ENCODE assay signal across 32 mouse cellular contexts in the genomic region with DNA sequence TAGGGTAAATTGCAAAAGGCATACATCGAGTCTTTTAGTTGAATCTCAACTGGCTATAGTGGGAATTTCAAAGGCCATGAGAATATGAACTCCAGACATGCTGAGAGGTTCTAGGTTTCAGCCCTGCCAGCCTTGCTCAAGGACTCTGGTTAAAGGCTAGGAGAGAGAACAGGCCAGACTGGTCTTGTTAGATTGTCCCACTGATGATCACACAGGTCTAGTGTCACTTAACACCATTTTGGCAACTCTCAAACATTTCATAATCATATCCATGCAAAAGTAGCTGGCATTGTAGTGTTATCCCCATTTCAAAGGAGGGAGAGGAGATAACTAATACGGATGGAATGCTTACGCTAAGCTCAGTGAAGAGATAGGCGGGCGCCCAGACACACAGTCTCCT. TPM values are rescaled to one million over a fixed set of nuclear protein-coding genes. Genes with fewer than 3 reads are reported as not detected.
A peak's percentile ranks its signal among the peaks of the same experiment; 100 is the strongest.
DNase-seq lines count a peak whose midpoint lies in the region; ATAC-seq and TF ChIP-seq lines count a peak whose summit lies in the region.
"Had no signal": no experiment of that assay in that cellular context is flagged by ENCODE, and none has a peak within 500 bp of the region (broad histone marks: within the 10 kb centered on the region; RNA-seq: fewer than 3 reads in every experiment).

No protein-coding gene starts in this region.

- H3K27ac ChIP-seq in heart, embryonic 15.5 days, result peak overlapping the region; percentile 15; the same call in 1 of the 2 replicates
- H3K27ac ChIP-seq in heart, adult 2 months, result no peak overlapping the region
- no peak overlapping the region for H3K27ac ChIP-seq in stomach, embryonic 16.5 days (ENCODE audit: low read length)
- H3K27ac ChIP-seq in stomach, postnatal 0 days (replicated peaks), result no peak overlapping the region
- H3K27ac ChIP-seq in lung, postnatal 0 days (ENCODE audit: low read length), result peak overlapping the region; percentile 40; the same call in 1 of the 2 replicates
- H3K27ac ChIP-seq in thymus, adult 2 months (ENCODE audit: control insufficient read depth, insufficient read depth, low read length), result no peak overlapping the region
- H3K27ac ChIP-seq: embryonic facial prominence, embryonic 12.5 days; forebrain, embryonic 12.5 days; hindbrain, embryonic 13.5 days; kidney, postnatal 0 days; liver, embryonic 12.5 days had no signal

- no peaks in the 10 kb centered on the region for H3K79me2 ChIP-seq in heart, adult 2 months (replicated peaks; ENCODE audit: control insufficient read depth, insufficient read depth, low read length)

- TF ChIP-seq EP300 in heart, adult 2 months (IDR thresholded peaks at IDR 0.05; ENCODE audit: insufficient read depth, low read depth, low read length), result no peak
- no peak for TF ChIP-seq EP300 in stomach, postnatal 0 days (optimal IDR thresholded peaks at IDR 0.05)
- TF ChIP-seq EP300 in lung, postnatal 0 days (IDR thresholded peaks at IDR 0.05), result peak; percentile 50

- H3K9ac ChIP-seq in heart, embryonic 15.5 days, result no peak overlapping the region
- no peak overlapping the region for H3K9ac ChIP-seq in heart, adult 2 months (ENCODE audit: low read depth, low read length)
- no peak overlapping the region for H3K9ac ChIP-seq in stomach, embryonic 16.5 days (ENCODE audit: low read length)
- H3K9ac ChIP-seq in stomach, postnatal 0 days (ENCODE audit: low read length), result no peak overlapping the region
- no peak overlapping the region for H3K9ac ChIP-seq in lung, postnatal 0 days (replicated peaks; ENCODE audit: low read depth)
- H3K9ac ChIP-seq: embryonic facial prominence, embryonic 12.5 days; forebrain, embryonic 12.5 days; forebrain, postnatal 0 days; heart, embryonic 12.5 days; hindbrain, embryonic 13.5 days; liver, embryonic 12.5 days; liver, postnatal 0 days had no signal

- no peak for ATAC-seq in heart, embryonic 15.5 days (replicated peaks; ENCODE audit: insufficient number of reproducible peaks, insufficient read depth, low FRiP score, low read depth)
- 0 out of 2 replicates have a peak, but pooled peaks have one; percentile 21 for ATAC-seq in stomach, embryonic 16.5 days (ENCODE audit: insufficient read depth, low FRiP score)
- ATAC-seq in stomach, postnatal 0 days (ENCODE audit: low FRiP score, low TSS enrichment), result no peak
- ATAC-seq in lung, postnatal 0 days, result peak; percentile 78
- ATAC-seq: forebrain, postnatal 0 days; intestine, embryonic 16.5 days; liver, embryonic 12.5 days; liver, postnatal 0 days; midbrain, embryonic 16.5 days had no signal

- no peaks in the 10 kb centered on the region for H3K36me3 ChIP-seq in heart, embryonic 15.5 days
- no peaks in the 10 kb centered on the region for H3K36me3 ChIP-seq in heart, adult 2 months (ENCODE audit: control insufficient read depth, insufficient read depth, low read length)
- H3K36me3 ChIP-seq in stomach, embryonic 16.5 days (ENCODE audit: control insufficient read depth, insufficient read depth, low read length), result no peaks in the 10 kb centered on the region
- no peaks in the 10 kb centered on the region for H3K36me3 ChIP-seq in stomach, postnatal 0 days (ENCODE audit: control insufficient read depth, insufficient read depth, low read length)
- H3K36me3 ChIP-seq in lung, postnatal 0 days (ENCODE audit: insufficient read depth, low read length), result no peaks in the 10 kb centered on the region
- H3K36me3 ChIP-seq in thymus, adult 2 months (ENCODE audit: control insufficient read depth, insufficient read depth, low read length), result no peaks in the 10 kb centered on the region
- H3K36me3 ChIP-seq: embryonic facial prominence, embryonic 12.5 days; forebrain, embryonic 12.5 days; heart, embryonic 12.5 days; hindbrain, embryonic 13.5 days; liver, embryonic 12.5 days had no signal

- DNase-seq in heart, adult 2 months, result no peak
- DNase-seq in stomach, postnatal 0 days (ENCODE audit: low spot score), result no peak
- DNase-seq in lung, postnatal 0 days (ENCODE audit: low spot score), result peak; percentile 66
- no peak for DNase-seq in T-cell, adult 2 months (ENCODE audit: low spot score)
- no peak for DNase-seq in thymus, adult 2 months
- DNase-seq: adrenal gland, adult 8-10 months; B cell, adult 2 months; cerebellum, adult 8-10 months; cerebellum, postnatal 36 days; forebrain, postnatal 0 days; heart, postnatal 4 days; kidney, adult 8-10 months; kidney, postnatal 4 days; left cerebral cortex, postnatal 4 days; liver, postnatal 0 days; right cerebral cortex, adult 18-20 months; spleen, adult 18-20 months; thymus, postnatal 4 days had no signal

- TF ChIP-seq CTCF in heart, adult 2 months (IDR thresholded peaks at IDR 0.05), result no peak
- TF ChIP-seq CTCF in stomach, postnatal 0 days (IDR thresholded peaks at IDR 0.05; ENCODE audit: low read depth), result no peak
- no peak for TF ChIP-seq CTCF in lung, postnatal 0 days (IDR thresholded peaks at IDR 0.05)
- TF ChIP-seq CTCF in thymus, adult 2 months (IDR thresholded peaks at IDR 0.05; ENCODE audit: borderline replicate concordance, control insufficient read depth, extremely low read depth, insufficient read depth, low read length, poor library complexity), result no peak

- H3K27me3 ChIP-seq in heart, embryonic 15.5 days, result no peaks in the 10 kb centered on the region
- H3K27me3 ChIP-seq in heart, adult 2 months (ENCODE audit: control insufficient read depth, insufficient read depth, low read length), result no peaks in the 10 kb centered on the region
- no peaks in the 10 kb centered on the region for H3K27me3 ChIP-seq in stomach, embryonic 16.5 days (ENCODE audit: control insufficient read depth, insufficient read depth, low read length)
- no peaks in the 10 kb centered on the region for H3K27me3 ChIP-seq in stomach, postnatal 0 days (ENCODE audit: control insufficient read depth, insufficient read depth, low read length)
- H3K27me3 ChIP-seq in lung, postnatal 0 days (replicated peaks; ENCODE audit: insufficient read depth, low read length), result no peaks in the 10 kb centered on the region
- H3K27me3 ChIP-seq in thymus, adult 2 months (ENCODE audit: control insufficient read depth, insufficient read depth, low read length), result no peaks in the 10 kb centered on the region
- H3K27me3 ChIP-seq: embryonic facial prominence, embryonic 12.5 days; heart, embryonic 12.5 days; hindbrain, embryonic 13.5 days; liver, embryonic 12.5 days had no signal

- intact Hi-C loops in heart, adult 2 months (cut with DNase I), result no loop called here

- peaks cover 15% of the 10 kb centered on the region for H3K4me1 ChIP-seq in heart, embryonic 15.5 days (replicated peaks)
- H3K4me1 ChIP-seq in heart, adult 2 months (ENCODE audit: control insufficient read depth, insufficient read depth, low read length), result no peaks in the 10 kb centered on the region; the same call in 1 of the 2 replicates
- 0 out of 2 replicates have a peak, but pooled peaks cover 4% of the 10 kb centered on the region for H3K4me1 ChIP-seq in stomach, embryonic 16.5 days (ENCODE audit: control insufficient read depth, insufficient read depth, low read length)
- no peaks in the 10 kb centered on the region; the same call in 1 of the 2 replicates for H3K4me1 ChIP-seq in stomach, postnatal 0 days (replicated peaks; ENCODE audit: control insufficient read depth, insufficient read depth)
- peaks cover 6% of the 10 kb centered on the region; the same call in 1 of the 2 replicates for H3K4me1 ChIP-seq in lung, postnatal 0 days (ENCODE audit: insufficient read depth, low read depth, low read length)
- no peaks in the 10 kb centered on the region for H3K4me1 ChIP-seq in thymus, adult 2 months (replicated peaks; ENCODE audit: control insufficient read depth, insufficient read depth, low read length)
- H3K4me1 ChIP-seq: embryonic facial prominence, embryonic 12.5 days; forebrain, embryonic 12.5 days; hindbrain, embryonic 13.5 days; liver, embryonic 12.5 days had no signal

- no peaks in the 10 kb centered on the region for H3K9me3 ChIP-seq in heart, embryonic 15.5 days (replicated peaks)
- H3K9me3 ChIP-seq in stomach, embryonic 16.5 days (replicated peaks; ENCODE audit: control insufficient read depth, low read length), result no peaks in the 10 kb centered on the region
- H3K9me3 ChIP-seq in stomach, postnatal 0 days (ENCODE audit: control insufficient read depth, low read length), result no peaks in the 10 kb centered on the region
- H3K9me3 ChIP-seq in lung, postnatal 0 days (ENCODE audit: low read length), result no peaks in the 10 kb centered on the region
- H3K9me3 ChIP-seq: embryonic facial prominence, embryonic 12.5 days; forebrain, embryonic 12.5 days; heart, embryonic 12.5 days; hindbrain, embryonic 13.5 days; liver, embryonic 12.5 days had no signal

- 48% methylated on average over 5 of the region's 5 CpGs for WGBS in heart, embryonic 15.5 days
- 72% methylated on average over 5 of the region's 5 CpGs for WGBS in heart, adult 2 months
- 71% methylated on average over 5 of the region's 5 CpGs for WGBS in stomach, embryonic 16.5 days
- WGBS in stomach, postnatal 0 days, result 65% methylated on average over 5 of the region's 5 CpGs
- WGBS in lung, postnatal 0 days, result 41% methylated on average over 5 of the region's 5 CpGs
- WGBS in thymus, adult 2 months, result 92% methylated on average over 5 of the region's 5 CpGs

- no peak overlapping the region for H3K4me2 ChIP-seq in heart, embryonic 15.5 days
- H3K4me2 ChIP-seq in stomach, embryonic 16.5 days (ENCODE audit: low read depth, low read length), result no peak overlapping the region
- H3K4me2 ChIP-seq in stomach, postnatal 0 days (replicated peaks; ENCODE audit: low read depth), result no peak overlapping the region
- H3K4me2 ChIP-seq in lung, postnatal 0 days (replicated peaks; ENCODE audit: low read depth, low read length), result no peak overlapping the region
- H3K4me2 ChIP-seq: embryonic facial prominence, embryonic 12.5 days; forebrain, embryonic 12.5 days; heart, embryonic 12.5 days; hindbrain, embryonic 13.5 days; liver, embryonic 12.5 days; midbrain, embryonic 11.5 days had no signal

- no peak overlapping the region for H3K4me3 ChIP-seq in heart, embryonic 15.5 days
- H3K4me3 ChIP-seq in heart, adult 2 months, result no peak overlapping the region
- H3K4me3 ChIP-seq in stomach, embryonic 16.5 days (replicated peaks; ENCODE audit: low read length), result no peak overlapping the region
- no peak overlapping the region for H3K4me3 ChIP-seq in stomach, postnatal 0 days (ENCODE audit: low read depth, low read length)
- no peak overlapping the region for H3K4me3 ChIP-seq in lung, postnatal 0 days (ENCODE audit: low read depth, low read length)
- no peak overlapping the region for H3K4me3 ChIP-seq in thymus, adult 2 months (ENCODE audit: control insufficient read depth, insufficient read depth, low read length)
- H3K4me3 ChIP-seq: embryonic facial prominence, embryonic 12.5 days; erythroblast, embryonic 14.5 days; forebrain, embryonic 12.5 days; heart, embryonic 12.5 days; hindbrain, embryonic 13.5 days; liver, embryonic 12.5 days had no signal

- TF ChIP-seq POLR2A in heart, adult 2 months (IDR thresholded peaks at IDR 0.05; ENCODE audit: insufficient read depth, low read depth, low read length), result no peak
- TF ChIP-seq POLR2A in thymus, adult 2 months (IDR thresholded peaks at IDR 0.05; ENCODE audit: control insufficient read depth, extremely low read depth, insufficient read depth, low read length, poor library complexity), result no peak

RNA-seq across cellular contexts. Expression of a gene that starts 43.6 kb away (rescaled TPM):
- 31.1 and 42.5 TPM in 2 replicates for polyA plus RNA-seq in heart, embryonic 15.5 days (2015; fragmentation: Nextera tagmentation; extraction: Ambion mirVana)
- 10 to 100 TPM; 14.7 to 18.0 TPM for total RNA-seq in heart, adult 2 months (2021)
- 13.1 and 13.2 TPM in 2 replicates for polyA plus RNA-seq in heart, adult 2 months (2012; rRNA removed)
- polyA plus RNA-seq in stomach, embryonic 16.5 days (2015; fragmentation: Nextera tagmentation; extraction: Ambion mirVana), result 6.6 and 15.4 TPM in 2 replicates
- 7.8 and 8.4 TPM in 2 replicates for polyA plus RNA-seq in stomach, postnatal 0 days (2015; fragmentation: Nextera tagmentation; extraction: Ambion mirVana)
- 9.7 and 12.0 TPM in 2 replicates for polyA plus RNA-seq in lung, postnatal 0 days (2015; fragmentation: Nextera tagmentation; extraction: Ambion mirVana)
- polyA plus RNA-seq in thymus, adult 2 months (2012; rRNA removed), result 2.5 and 3.6 TPM in 2 replicates
- total RNA-seq: granulocyte monocyte progenitor cell, adult 5-6 weeks; megakaryocyte progenitor cell, adult 5-6 weeks had no signal

Comparison
In these comparisons a context has a peak if more than half of its experiments do, and no peak if none do; other contexts are left out.
1. ATAC-seq: peak in stomach, embryonic 16.5 days (single experiment) and lung, postnatal 0 days (single experiment); none in heart, embryonic 15.5 days (single experiment) and stomach, postnatal 0 days (single experiment).
2. H3K27ac ChIP-seq: peak in heart, embryonic 15.5 days (single experiment) and lung, postnatal 0 days (single experiment); none in heart, adult 2 months (single experiment), stomach, embryonic 16.5 days (single experiment), stomach, postnatal 0 days (single experiment) and thymus, adult 2 months (single experiment).